In genomic region chr8:9772519-9772840, GRCm38 (mm10) we compare ENCODE assay signal across 8 mouse cellular contexts. TPM values are rescaled to one million over a fixed set of nuclear protein-coding genes. Genes with fewer than 3 reads are reported as not detected.
DNase-seq lines count a peak whose midpoint lies in the region; ATAC-seq and TF ChIP-seq lines count a peak whose summit lies in the region.

No protein-coding gene starts in this region.

- no peak overlapping the region for H3K4me3 ChIP-seq in lung, embryonic 14.5 days (ENCODE audit: low read depth, low read length)
- H3K4me3 ChIP-seq in forebrain, embryonic 13.5 days, result peak overlapping the region; percentile 68
- H3K4me3 ChIP-seq in midbrain, postnatal 0 days (ENCODE audit: low read depth, low read length), result peak overlapping the region; percentile 70
- H3K4me3 ChIP-seq in gastrocnemius, adult 2 months, result no peak overlapping the region

- no peak overlapping the region for H3K9ac ChIP-seq in lung, embryonic 14.5 days
- peak overlapping the region; percentile 75 for H3K9ac ChIP-seq in forebrain, embryonic 13.5 days
- peak overlapping the region; percentile 85 for H3K9ac ChIP-seq in midbrain, postnatal 0 days (replicated peaks; ENCODE audit: low read length, poor library complexity, severe bottlenecking)

- intact Hi-C loops in gastrocnemius, adult 2 months (cut with DNase I), result no loop called here

- H3K4me1 ChIP-seq in lung, embryonic 14.5 days (ENCODE audit: insufficient read depth), result no peaks in the 10 kb centered on the region
- peaks cover 27% of the 10 kb centered on the region for H3K4me1 ChIP-seq in forebrain, embryonic 13.5 days
- no peaks in the 10 kb centered on the region for H3K4me1 ChIP-seq in midbrain, postnatal 0 days (ENCODE audit: insufficient read depth, low read length)

- no peaks in the 10 kb centered on the region for H3K9me3 ChIP-seq in lung, embryonic 14.5 days (ENCODE audit: low read depth, low read length)
- H3K9me3 ChIP-seq in forebrain, embryonic 13.5 days (replicated peaks), result no peaks in the 10 kb centered on the region
- no peaks in the 10 kb centered on the region for H3K9me3 ChIP-seq in midbrain, postnatal 0 days (ENCODE audit: low read length)

- no peak overlapping the region for H3K27ac ChIP-seq in lung, embryonic 14.5 days (ENCODE audit: low read depth)
- H3K27ac ChIP-seq in forebrain, embryonic 13.5 days, result no peak overlapping the region
- H3K27ac ChIP-seq in midbrain, postnatal 0 days (ENCODE audit: low read depth, low read length), result peak overlapping the region; percentile 89
- no peak overlapping the region for H3K27ac ChIP-seq in gastrocnemius, adult 2 months

- H3K27me3 ChIP-seq in lung, embryonic 14.5 days (ENCODE audit: insufficient read depth, low read length), result peaks cover 45% of the 10 kb centered on the region
- H3K27me3 ChIP-seq in forebrain, embryonic 13.5 days, result peaks cover 26% of the 10 kb centered on the region
- no peaks in the 10 kb centered on the region for H3K27me3 ChIP-seq in midbrain, postnatal 0 days (ENCODE audit: insufficient read depth, low read length)

- TF ChIP-seq CTCF in lung, embryonic 14.5 days (IDR thresholded peaks at IDR 0.05; ENCODE audit: low read depth), result no peak
- peak; percentile 89 for TF ChIP-seq CTCF in midbrain, postnatal 0 days (IDR thresholded peaks at IDR 0.05)
- no peak for TF ChIP-seq CTCF in gastrocnemius, adult 2 months (IDR thresholded peaks at IDR 0.05)

- H3K4me2 ChIP-seq in lung, embryonic 14.5 days, result peak overlapping the region; percentile 77
- H3K4me2 ChIP-seq in forebrain, embryonic 13.5 days, result peak overlapping the region; percentile 91
- H3K4me2 ChIP-seq in midbrain, postnatal 0 days (ENCODE audit: low read depth, low read length, poor library complexity, severe bottlenecking), result peak overlapping the region; percentile 83

- WGBS in lung, embryonic 14.5 days, result 6% methylated on average over 6 of the region's 6 CpGs
- WGBS in forebrain, embryonic 13.5 days, result 2% methylated on average over 6 of the region's 6 CpGs
- 2% methylated on average over 6 of the region's 6 CpGs for WGBS in midbrain, postnatal 0 days

- H3K36me3 ChIP-seq in lung, embryonic 14.5 days (ENCODE audit: insufficient read depth), result no peaks in the 10 kb centered on the region
- H3K36me3 ChIP-seq in forebrain, embryonic 13.5 days (ENCODE audit: poor library complexity, severe bottlenecking), result no peaks in the 10 kb centered on the region
- H3K36me3 ChIP-seq in midbrain, postnatal 0 days (ENCODE audit: insufficient read depth, low read length), result no peaks in the 10 kb centered on the region

- peak; percentile 7 for DNase-seq in lung, embryonic 14.5 days
- DNase-seq in lung, postnatal 25 days (ENCODE audit: low spot score), result no peak
- peak; percentile 21 for DNase-seq in layer of hippocampus, adult 9-11 months
- DNase-seq in midbrain, postnatal 0 days (ENCODE audit: low spot score), result peak; percentile 89
- no peak for DNase-seq in gastrocnemius, adult 2 months
- DNase-seq in thymus, postnatal 0 days (ENCODE audit: low spot score), result no peak
- DNase-seq in urinary bladder, postnatal 14 days (ENCODE audit: low spot score), result no peak

- ATAC-seq in lung, embryonic 14.5 days (ENCODE audit: insufficient read depth), result no peak
- peak; percentile 77 for ATAC-seq in forebrain, embryonic 13.5 days
- ATAC-seq in midbrain, postnatal 0 days (ENCODE audit: low FRiP score), result peak; percentile 86

RNA-seq across cellular contexts. Expression of gene Fam155a, which starts 1.5 kb away (rescaled TPM):
- polyA plus RNA-seq in lung, embryonic 14.5 days (2014; fragmentation: Nextera tagmentation; extraction: Ambion mirVana), result 0.16 and 0.26 TPM in 2 replicates
- polyA plus RNA-seq in forebrain, embryonic 13.5 days (2015; fragmentation: Nextera tagmentation; extraction: Ambion mirVana), result 10.3 and 10.4 TPM in 2 replicates
- total RNA-seq in midbrain, postnatal 0 days (2014; rRNA removed), result 122 and 129 TPM in 2 replicates
- 37.6 and 39.9 TPM in 2 replicates for polyA plus RNA-seq in midbrain, postnatal 0 days (2015; fragmentation: Nextera tagmentation; extraction: Ambion mirVana)
- under 1 TPM in 1 of 2 experiments, not detected in 1; 0.08 TPM for total RNA-seq in gastrocnemius, adult 2 months (2021)
- polyA plus RNA-seq in thymus, postnatal 0 days (2015; fragmentation: Nextera tagmentation; extraction: Ambion mirVana), result 0.13 and 0.17 TPM in 2 replicates

Comparison
In these comparisons a context has a peak if more than half of its experiments do, and no peak if none do; other contexts are left out.
1. DNase-seq: peak in lung, embryonic 14.5 days (single experiment), layer of hippocampus, adult 9-11 months (single experiment) and midbrain, postnatal 0 days (single experiment); none in lung, postnatal 25 days (single experiment), gastrocnemius, adult 2 months (single experiment), thymus, postnatal 0 days (single experiment) and urinary bladder, postnatal 14 days (single experiment).
2. H3K4me3 ChIP-seq: peak in forebrain, embryonic 13.5 days (single experiment) and midbrain, postnatal 0 days (single experiment); none in lung, embryonic 14.5 days (single experiment) and gastrocnemius, adult 2 months (single experiment).
3. Peak in every context shown above with its lines, with median percentiles within 50 percentile points of each other: H3K4me2 ChIP-seq.